Mouse (Mus musculus): ENCODE results near the gene Omd.
"Not testable (repeated sequence)": the region's sequence is repeated elsewhere in the genome, so short reads cannot be mapped to it uniquely, and the experiment has no call there.

Omd gene

DNA sequence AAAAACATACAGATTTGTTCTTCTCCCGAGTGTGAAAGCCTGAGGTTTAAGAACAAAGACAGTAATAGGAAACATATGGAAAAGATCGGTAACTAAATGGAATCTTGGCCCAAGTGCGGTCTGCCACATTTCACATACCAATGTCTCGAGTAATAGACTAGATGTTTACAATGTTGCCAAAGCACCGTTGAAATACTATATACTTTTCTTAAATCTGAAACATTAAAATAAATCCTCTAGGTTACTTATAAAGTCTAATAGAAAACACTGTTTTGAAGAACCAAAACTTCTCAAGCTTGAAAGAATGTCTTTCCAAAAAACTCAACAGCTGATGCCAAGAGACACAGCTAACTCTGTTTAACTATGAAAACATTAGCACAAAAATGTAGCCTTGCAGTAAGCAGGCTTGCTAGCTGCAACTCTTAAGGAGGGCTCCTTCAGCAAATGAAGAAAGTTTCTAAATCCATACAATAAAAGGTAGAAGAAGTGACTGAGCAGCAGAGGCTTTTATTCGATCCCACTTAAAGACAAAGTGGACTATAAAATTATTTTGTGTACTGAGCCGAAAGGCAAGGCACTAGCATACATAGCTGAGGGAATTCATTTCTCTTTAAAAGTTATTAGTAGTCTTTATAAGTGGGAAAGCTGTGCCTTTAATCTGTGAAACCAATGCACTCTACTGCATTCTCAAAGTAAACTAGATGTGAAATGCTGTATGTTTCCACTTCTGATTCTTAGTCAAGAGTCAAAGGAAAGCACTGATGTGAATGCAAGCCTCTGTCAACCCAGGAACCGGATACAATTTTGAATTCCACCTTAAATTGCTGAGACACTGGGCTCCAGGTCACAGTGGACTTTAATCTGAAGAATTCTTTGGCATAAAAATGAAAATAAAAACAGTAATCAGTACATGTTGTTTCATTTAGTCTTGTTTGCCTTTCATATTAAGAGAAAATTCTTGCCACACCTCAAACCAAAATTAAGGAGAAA is at the start of gene Omd:
Omd (plus strand) TSS at position 922 of the 990 bp plus-strand sequence.
- DNase-seq: no peak

DNA sequence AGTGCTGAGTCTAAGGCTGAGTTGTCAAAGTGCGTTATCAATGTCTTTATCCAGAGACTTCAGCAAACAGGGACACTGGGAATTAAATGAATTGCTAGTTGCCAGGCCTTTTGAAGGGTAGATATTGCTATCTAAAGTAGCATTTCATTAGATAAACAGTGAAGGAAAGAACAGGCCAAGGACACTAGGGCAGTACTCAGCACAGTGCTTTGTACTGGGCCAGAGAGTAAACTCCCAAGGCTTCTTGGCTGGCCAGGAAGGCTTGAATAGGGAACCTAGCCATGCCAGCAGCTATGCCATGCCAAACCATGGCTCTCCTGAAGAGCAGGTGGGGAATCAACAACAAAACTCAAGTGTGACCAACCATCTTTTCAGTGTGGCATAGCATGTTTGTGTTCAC is 45.3 kb upstream of the Omd start:
- no peak for DNase-seq

DNA sequence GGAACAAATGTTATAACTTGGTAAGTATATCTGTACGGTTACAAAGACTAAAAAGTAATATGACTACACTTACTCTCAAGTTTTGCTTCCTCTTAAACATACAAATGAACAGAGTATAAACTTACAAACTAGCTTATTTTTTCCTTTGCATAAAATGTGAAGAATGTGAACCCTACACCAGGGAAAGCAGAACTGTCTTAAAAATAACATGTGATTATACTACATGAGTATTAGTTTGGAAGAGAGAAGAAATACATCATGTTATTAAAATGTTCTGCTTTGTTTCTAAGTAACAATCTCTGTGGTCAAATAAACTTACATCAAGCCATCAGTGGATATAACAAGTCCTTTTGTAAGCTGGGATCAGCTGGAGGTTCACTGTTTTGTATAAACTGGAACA is 43.6 kb upstream of the Omd start:
- no peak for DNase-seq

DNA sequence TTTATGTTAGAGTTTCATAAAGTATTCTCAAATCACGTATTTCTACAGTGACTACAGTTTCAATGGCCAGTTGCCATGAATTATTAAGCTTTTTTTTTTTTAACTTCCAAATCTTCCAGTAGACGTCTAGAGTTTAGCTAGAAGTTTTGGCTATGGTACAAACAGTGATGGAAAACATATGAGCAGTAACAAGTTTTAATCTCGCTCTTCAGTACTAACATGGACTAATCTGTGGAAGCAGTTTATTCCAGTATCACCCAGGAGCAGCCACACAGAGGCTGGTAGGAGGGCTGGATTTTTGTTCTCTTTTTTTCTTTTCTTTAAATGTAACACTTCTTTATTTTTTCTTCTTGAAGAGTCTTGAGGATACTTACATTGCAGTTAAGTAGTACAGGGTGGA is 38.0 kb upstream of the Omd start, which contains the start of gene Aspn:
Aspn (plus strand) TSS at position 165 of the 400 bp plus-strand sequence.
- DNase-seq: no peak

DNA sequence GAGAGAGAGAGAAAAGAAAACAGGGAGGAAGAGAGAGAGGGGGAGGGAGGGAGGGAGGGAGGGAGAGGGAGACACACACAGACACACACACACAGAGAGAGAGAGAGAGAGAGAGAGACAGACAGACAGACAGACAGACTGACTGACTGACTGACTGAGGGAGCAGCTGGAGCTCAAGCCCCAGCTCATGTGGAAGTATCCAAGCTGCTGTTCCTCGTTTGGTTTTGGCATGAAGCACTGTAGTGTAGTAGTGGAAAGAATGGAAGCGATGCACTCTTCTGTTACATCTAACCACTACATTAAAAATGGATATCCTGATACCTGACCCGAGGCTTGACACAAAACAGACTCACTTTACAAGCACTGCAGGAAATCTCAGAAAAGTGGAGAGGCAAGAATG is 36.6 kb upstream of the Omd start:
- DNase-seq: no peak

DNA sequence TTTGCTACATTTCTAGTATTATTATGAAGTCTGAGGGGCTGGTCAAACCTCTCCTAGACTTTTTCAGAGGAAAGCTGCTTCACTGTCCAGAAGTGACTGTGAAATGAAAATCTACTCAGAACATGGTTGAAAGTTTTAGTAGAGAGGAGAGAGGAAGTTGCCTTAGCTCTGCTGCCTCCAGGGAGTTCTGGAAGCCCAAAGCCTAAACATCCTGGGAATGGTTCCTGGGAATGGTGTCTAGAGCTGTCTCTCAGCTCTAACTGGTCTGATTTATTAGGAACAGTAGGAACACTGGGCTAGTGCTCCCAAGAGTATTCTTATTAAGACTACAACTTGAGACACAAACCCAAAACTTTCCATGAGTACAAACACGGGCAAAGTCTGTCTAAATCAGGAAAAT is 35.7 kb upstream of the Omd start:
- no peak for DNase-seq

DNA sequence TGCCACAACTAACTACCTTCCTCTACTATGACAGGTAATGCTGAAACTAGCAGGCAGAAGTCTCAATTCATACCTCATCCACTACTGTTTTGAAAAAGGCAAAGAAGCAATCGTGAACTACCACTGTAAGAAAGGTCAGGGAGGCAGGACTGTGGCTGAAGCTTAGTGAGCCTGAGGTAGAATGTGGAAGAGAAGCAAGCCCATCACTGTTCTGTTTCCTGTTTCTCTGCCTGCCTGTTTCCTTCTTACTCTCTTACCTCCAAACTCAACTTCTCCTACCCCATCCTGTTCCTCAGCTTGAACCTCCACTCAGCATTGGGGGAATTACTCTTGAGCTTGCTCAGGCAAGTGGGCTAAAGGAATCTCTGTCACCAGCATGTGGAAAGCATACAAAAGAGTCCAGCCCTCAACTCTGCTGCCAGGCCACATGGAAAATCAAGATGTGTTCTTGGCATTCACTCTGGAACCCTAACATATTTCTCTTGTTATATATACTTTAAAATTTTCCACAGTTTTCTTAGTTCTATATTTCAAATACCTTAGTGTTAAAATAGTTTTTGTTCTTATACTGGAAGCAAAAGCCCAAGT is 34.6 kb upstream of the Omd start:
- DNase-seq: no peak

DNA sequence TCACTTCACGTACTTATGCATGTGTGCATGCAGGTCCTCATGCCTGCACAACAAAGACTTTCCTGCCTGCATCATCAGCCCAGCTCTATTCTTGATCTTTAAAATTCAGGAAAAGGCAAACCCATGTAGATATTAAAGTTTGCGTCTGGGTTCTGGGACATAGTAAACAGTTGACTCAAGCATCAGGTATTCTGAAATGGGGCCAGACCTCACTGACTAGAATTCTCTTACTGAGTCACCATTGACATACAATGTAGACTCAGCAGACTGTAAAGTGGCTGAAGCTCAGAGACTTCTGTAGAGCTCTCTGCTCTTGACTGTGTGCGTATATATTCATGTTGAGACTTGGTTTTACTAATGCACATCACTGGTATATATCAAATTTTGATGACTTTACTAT is 32.6 kb upstream of the Omd start:
- DNase-seq: no peak

DNA sequence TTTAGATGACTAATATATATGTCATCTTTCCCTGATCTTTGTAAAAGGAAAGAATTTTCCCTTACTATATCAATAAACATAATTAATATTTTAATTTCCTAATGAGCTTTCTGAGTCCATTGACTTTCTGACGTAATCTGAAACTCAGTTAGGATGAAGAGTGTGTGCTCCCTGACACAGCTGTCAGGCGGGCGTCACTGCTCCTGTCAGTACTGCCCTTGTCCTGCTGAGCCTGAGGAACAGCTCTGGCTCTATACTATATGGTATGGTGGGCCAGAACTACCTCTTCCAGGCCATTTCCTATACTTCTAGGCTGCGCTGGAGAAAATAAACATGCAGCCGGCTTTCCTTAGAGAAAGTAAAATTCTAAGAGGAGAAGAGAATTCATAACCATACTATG is 27.7 kb upstream of the Omd start:
- DNase-seq: no peak

DNA sequence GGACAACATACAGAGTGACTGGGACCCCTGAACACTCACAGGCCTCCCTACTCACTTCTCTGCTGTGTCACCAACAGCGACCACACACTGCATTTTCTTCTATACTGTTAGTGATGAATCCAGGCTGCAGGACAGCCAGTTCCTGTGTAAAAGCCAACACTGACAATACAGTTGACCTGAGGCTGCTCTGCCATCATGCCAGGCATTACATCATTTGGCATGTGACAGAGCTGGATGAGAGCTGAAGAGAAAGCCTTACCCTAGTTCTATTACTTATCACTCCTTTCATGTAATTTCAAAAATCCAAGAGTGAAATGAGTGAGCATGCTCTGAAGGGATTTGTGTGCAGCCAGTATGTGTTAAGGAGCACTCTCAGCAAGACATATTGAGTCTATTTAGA is 26.1 kb upstream of the Omd start:
- DNase-seq: no peak

DNA sequence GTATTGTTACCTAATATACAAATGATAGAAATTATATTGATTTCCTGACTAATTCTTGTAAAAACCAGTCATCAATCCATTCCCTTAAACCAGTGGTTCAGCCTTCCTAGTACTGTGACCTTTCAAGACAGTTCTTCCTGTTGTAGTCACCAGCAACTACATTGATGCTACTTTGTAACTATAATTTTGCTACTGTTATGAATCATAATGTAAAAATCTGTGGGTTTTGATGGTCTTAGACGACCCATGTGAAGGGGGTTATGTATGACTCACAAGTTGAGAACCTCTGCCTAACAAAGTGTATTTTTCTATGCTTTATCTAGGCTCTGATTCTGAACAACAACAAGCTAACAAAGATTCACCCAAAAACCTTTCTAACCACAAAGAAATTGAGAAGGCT is 25.3 kb upstream of the Omd start:
- DNase-seq: no peak

DNA sequence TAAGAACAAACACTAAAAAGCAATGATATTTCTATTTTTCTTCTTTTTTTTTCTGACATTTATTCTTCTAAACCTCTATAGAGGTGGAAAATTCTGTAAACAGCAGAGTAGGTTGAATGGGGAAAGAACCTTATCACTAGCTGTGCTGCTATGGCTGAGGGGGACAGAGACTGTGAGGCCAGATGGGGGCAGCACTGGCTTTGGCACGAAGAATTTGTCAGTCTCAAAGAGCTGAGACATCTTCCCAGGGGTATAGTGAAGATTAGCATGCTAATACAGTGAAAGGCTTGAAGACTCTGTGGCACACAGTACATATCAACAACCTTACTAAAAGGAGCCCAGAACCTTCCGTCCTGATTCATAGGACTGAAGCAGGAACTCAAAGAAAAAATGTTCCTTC is 23.1 kb upstream of the Omd start:
- DNase-seq: peak in 1 of 2 experiments; percentile 2

DNA sequence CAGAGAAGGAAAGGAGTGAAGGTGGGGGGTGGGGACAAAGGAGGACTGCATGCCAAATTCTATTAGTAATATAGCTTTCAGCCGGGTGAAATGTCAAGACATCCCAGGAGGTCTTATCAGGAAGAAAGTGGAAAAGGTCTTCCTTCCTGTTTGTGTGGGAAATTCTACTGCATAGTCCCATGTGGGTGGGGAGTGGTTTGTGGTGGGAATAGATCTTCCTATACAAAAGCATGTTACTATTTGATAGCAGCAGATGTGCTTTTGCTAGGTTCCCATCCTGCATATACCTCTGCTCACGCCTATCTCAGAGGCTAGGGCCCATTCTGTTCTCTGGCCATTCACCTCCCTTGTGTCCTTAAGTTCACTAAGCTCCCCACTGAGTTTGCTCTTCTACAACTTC is 21.4 kb upstream of the Omd start:
- DNase-seq: no peak

DNA sequence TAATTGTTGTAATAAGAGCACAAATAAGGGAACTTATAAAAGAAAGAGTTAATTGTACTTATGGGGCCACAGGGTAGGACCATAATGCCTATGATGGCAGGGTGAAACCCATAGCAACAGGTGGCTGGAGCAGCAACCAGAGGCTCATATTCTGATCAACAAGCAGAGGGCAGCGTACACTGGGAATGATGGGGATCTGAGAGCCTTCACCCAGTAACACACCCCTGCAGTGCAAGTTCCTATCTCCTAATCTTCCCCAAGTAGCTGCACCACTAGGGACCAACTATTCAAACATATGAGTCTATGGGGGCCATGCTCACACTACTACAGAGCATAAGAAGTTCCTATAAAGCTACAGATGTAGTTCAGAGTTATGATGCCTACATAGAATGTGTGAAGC is 17.9 kb upstream of the Omd start:
- DNase-seq: no peak

DNA sequence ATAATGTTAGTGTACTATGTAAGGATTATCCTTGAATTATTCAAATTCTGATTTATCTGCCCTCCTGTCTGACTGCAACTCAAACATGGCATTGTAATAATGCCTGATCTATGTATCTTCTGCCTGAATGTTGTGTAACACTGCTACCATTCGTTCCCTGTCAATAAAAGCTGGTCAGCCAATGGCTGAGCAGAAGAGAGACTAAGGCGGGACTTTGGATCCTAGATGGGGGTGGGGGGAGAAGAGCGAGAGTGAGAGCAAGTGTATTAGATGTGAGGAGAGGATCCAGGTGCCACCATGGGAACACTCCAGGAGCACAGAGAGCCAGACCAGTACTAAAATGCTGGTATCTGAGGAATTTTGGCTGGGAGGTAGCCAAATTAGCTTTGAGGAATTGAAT is 11.9 kb upstream of the Omd start:
- no peak for DNase-seq

DNA sequence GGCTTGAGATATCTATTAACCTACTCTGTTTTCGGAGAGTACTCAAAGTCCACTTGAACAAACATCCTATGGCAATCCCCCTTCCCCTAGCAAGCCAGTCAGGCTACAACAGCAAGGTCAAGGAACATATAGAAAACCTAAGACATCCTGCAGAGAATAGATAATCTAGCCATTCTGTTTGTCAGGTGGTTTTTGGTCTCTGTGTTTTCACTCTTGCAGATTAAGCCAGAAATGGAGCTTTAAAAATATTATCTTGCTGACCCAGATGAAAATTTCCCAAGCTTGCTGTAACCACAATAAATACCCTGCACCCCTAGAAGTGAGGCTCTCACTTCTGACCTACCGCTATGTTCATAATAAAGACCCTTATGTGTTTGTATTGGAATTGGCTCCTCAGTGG is 10.8 kb upstream of the Omd start:
- no peak for DNase-seq

DNA sequence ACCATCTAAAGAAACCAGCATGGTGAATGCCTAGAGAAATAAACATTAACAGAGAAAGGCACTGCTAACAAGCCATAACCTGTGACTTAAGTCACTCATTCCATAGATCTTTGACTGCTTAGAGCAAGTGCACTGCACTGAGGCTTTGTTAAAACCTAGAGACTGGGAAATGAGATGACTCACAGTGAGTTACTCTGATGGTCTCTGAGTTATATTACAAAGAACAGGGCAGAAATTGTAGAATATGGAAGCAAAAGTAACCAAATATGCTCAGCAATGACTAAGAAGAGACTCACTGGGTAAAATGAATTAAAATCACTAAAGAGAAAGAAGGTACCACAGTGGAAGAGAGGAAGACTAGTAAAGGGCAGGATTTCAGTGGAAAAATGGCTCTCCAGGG is 1.6 kb downstream of the Omd start:
- DNase-seq: no peak

DNA sequence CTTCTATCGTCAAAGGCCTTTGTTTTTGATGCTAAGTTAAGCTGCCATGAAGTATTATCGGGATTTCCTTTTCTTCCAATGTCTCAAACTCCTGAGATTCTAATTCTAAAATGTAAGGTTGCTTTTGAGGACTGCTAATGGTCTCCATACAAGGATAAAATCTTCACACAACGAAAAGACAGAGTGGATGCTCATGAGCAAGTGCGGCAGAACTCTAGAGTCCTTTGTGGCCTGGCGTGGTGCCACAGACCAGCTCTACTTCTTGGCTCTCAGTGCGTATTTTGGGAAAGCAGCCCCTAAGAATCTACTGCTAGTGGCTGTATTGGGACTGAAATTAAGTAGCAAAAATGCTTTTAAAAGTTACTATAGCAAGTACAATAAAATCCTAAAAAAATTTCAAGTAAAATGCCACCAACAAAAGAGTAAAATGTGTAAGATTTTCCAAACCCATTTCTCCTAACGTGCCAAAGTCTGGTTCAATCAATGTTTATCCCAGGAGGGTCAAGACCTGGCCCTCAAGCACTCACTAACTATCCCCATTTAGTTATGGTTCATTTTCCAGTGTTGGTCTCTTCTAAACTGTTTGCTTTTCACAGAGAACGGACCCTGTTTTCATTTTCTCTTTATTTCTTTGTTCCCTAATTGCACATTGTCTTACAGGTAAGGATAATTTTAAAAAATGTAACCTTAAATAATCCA is 2.2 kb downstream of the Omd start:
- DNase-seq: no peak

DNA sequence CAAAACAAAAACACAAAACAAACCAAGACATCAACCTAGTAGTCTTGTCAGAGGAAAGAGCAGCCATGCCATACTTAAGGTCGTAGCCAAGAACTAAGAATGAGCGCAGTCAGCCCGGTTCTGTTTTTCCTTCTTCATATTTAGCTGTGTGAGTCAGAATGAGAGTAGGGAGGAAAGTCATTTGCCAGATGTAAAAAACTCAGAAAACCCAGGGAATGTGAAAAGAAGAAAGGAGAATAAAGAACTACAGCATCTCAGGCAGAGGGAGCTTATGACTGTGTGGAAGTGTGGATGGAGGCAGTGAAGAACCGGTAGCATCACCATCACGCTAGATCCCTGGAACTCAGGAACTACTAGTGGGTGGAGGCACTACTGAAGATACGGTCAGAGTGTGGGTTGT is 3.8 kb downstream of the Omd start:
- no peak for DNase-seq

DNA sequence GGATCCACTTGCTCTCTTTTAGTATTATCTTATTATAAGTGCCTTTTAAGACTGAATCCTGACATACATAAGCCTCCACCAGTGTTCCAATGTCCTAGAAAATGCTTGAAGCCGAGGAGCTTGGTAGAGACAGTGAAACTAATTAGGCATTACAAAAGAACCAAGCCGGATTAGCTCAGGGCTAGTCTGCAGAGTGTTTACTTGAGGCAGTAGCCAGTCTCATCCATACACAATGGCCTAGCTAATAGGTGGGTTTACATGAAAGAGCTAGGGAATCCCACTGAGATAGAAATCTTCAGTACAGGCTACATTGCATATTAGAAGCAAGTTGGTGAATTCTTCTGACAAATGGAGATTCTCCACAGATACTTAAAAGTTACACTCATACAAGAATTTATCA is 20.3 kb downstream of the Omd start:
- DNase-seq: not testable (repeated sequence)

DNA sequence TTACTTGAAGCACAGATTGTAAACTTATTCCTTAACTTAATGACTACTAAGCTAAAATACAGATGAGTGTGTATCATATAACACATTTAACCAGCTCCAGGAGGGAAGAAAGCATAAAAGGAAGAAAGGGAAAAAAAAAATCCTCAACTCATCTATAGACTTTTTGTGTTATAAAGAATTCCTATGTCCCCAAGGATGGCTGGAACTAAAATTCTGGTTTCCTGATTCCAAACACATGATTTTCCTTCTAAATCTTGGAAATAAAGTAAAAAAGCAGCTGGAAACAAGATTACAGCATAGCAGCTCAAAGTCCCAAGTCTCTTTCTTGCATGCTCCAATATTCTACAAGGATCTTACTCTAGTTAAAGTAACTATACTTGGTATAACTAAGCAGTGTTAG is 21.3 kb downstream of the Omd start:
- DNase-seq: no peak

DNA sequence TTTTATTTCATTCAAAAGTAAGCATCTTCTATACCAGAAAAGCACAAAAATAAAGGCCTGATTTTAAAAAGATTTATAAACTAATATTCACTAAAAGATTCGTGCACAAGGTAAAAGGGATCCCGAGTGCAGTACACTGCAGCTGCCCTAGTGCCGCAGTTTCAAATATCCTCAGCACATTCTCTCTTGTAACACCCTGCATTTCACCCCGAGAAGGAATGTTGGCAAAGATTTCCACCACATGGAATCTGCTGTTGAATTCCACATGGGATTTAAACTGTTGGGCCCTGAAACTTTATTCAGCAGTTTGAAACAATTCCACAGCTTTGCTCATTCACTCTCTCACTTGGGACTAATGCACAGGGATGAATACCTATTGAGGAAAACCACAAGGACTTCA is 25.5 kb downstream of the Omd start, which contains the start of gene Ogn:
Ogn (plus strand) TSS at position 333 of the 400 bp plus-strand sequence.
- DNase-seq: no peak

DNA sequence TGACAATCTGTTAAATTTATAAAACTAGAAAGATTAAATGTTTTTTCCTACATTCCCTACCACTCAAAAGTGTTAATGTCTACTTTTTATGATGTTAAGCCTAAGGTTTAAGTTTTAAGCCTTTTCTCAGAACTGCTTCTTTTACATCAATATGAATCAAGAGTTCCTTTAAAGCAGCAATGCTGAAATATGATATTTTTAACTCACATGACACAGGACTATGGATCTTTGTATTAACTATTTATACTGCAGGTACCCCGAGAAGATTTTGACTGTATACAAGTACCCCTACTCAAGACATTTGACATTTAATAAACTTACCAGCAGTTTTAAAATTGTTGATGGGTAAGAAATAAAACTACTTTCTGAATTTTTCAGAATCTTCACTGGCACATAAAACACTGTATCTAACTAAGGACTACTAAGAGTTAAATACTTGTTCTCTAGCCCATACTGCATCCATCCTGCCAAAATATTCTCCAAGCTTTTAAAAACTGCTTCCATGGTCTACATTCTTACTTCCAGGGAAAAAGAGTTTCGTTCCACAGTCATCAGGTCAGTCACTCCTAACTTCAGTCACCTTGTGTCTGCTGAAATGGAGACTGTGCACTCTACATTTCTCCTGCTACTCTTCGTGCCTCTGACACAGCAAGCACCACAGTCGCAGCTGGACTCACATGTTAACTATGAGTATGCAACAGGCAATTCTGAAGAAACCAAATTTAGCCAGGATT is 26.5 kb downstream of the Omd start:
- DNase-seq: no peak

All from spleen, adult 18-20 months (tissue).